Mouse (Mus musculus) embryonic fibroblast, embryonic 13.5 days (primary cell): ENCODE results near the gene Fbxo24. TPM values are rescaled to one million over a fixed set of nuclear protein-coding genes. Genes with fewer than 3 reads are reported as not detected.

ENCODE experiments used
- H3K27ac ChIP-seq: 2 replicates; pipeline ENCODE4 v1.5.1; 2012; ENCODE audit warnings: low read length, control low read depth, inconsistent platforms; ENCODE audit not compliant: insufficient read depth
- H3K4me1 ChIP-seq: 2 replicates; pipeline ENCODE4 v1.6.1; 2011; ENCODE audit warnings: low read length; ENCODE audit not compliant: control insufficient read depth, insufficient read depth
- H3K4me3 ChIP-seq: 2 replicates; pipeline ENCODE4 v1.5.1; 2011; ENCODE audit warnings: mild to moderate bottlenecking, control low read depth, low read length; ENCODE audit not compliant: insufficient read depth
- CTCF ChIP-seq: IDR thresholded peaks from 2 replicates; pipeline ENCODE4 v1.5.1; 2011; ENCODE audit warnings: mild to moderate bottlenecking, control low read depth, low read length, moderate library complexity, borderline replicate concordance; ENCODE audit not compliant: insufficient read depth
- POLR2A ChIP-seq: IDR thresholded peaks from 2 replicates; pipeline ENCODE4 v1.6.1; 2011; ENCODE audit warnings: low read depth, mild to moderate bottlenecking, control low read depth, low read length, moderate library complexity
- polyA plus RNA-seq: library from polyadenylated mRNA; stranded (reverse); fragments of >200 nt; gene quantifications from 2 replicates; pipeline ENCODE4 v1.2.4, GENCODE M21; 2011; ENCODE audit warnings: low read depth; ENCODE audit not compliant: missing spikeins, insufficient read length

Fbxo24 gene
- polyA plus RNA-seq, 1 experiment: 0.67 TPM

GRCm38 (mm10) chr5:137596601-137597261 is 32.1 kb downstream of the Fbxo24 start:
- no peak overlapping the region for H3K27ac ChIP-seq
- no peak overlapping the region for H3K4me3 ChIP-seq

GRCm38 (mm10) chr5:137595921-137596320 is 32.9 kb downstream of the Fbxo24 start:
- Histone ChIP-seq H3K4me1 (0 out of 2 replicates have a peak, but pooled peaks cover 3% of the 10 kb centered on the region), H3K27ac (no peak overlapping the region), H3K4me3 (no peak overlapping the region)
- TF ChIP-seq POLR2A (no peak), CTCF (no peak)

More at GRCm38 (mm10) chr5:137596601-137597261, 32.1 kb downstream of the Fbxo24 start:
- 0 out of 2 replicates have a peak, but pooled peaks cover 3% of the 10 kb centered on the region for H3K4me1 ChIP-seq
- TF ChIP-seq CTCF: no peak
- no peak for TF ChIP-seq POLR2A

- Histone ChIP-seq H3K4me1 (no peaks in the 10 kb centered on the region), H3K4me3 (no peak overlapping the region), H3K27ac (no peak overlapping the region)
- no peak for TF ChIP-seq POLR2A
- TF ChIP-seq CTCF: no peak
These were observed 38.3 kb downstream of the Fbxo24 start for GRCm38 (mm10) chr5:137590507-137590906.

GRCm38 (mm10) chr5:137584976-137585375 is 43.8 kb downstream of the Fbxo24 start:
- TF ChIP-seq CTCF (0 out of 2 replicates have a peak, but pooled peaks have one; percentile 6), POLR2A (no peak)
- no peak overlapping the region for H3K27ac ChIP-seq
- H3K4me3 ChIP-seq: no peak overlapping the region
- no peaks in the 10 kb centered on the region for H3K4me1 ChIP-seq

GRCm38 (mm10) chr5:137583670-137584169 is 45.1 kb downstream of the Fbxo24 start:
- Histone ChIP-seq H3K4me1 (no peaks in the 10 kb centered on the region), H3K27ac (no peak overlapping the region), H3K4me3 (no peak overlapping the region)
- TF ChIP-seq POLR2A: peak; percentile 37
- no peak for TF ChIP-seq CTCF

- TF ChIP-seq POLR2A: no peak
- no peak for TF ChIP-seq CTCF
- no peak overlapping the region for H3K4me3 ChIP-seq
These were observed 46.1 kb downstream of the Fbxo24 start for GRCm38 (mm10) chr5:137582702-137583101.

GRCm38 (mm10) chr5:137580246-137580645 is 48.6 kb downstream of the Fbxo24 start:
- TF ChIP-seq POLR2A: no peak
- TF ChIP-seq CTCF: no peak
- no peaks in the 10 kb centered on the region for H3K4me1 ChIP-seq

More at GRCm38 (mm10) chr5:137582702-137583101, 46.1 kb downstream of the Fbxo24 start:
- Histone ChIP-seq H3K27ac (no peak overlapping the region), H3K4me1 (no peaks in the 10 kb centered on the region)

GRCm38 (mm10) chr5:137574470-137574901 is 54.3 kb downstream of the Fbxo24 start:
- TF ChIP-seq POLR2A: no peak
- TF ChIP-seq CTCF: no peak
- Histone ChIP-seq H3K4me3 (no peak overlapping the region), H3K27ac (no peak overlapping the region), H3K4me1 (no peaks in the 10 kb centered on the region)

More at GRCm38 (mm10) chr5:137580246-137580645, 48.6 kb downstream of the Fbxo24 start:
- Histone ChIP-seq H3K4me3 (no peak overlapping the region), H3K27ac (no peak overlapping the region)

- TF ChIP-seq CTCF (no peak), POLR2A (no peak)
- Histone ChIP-seq H3K4me1 (no peaks in the 10 kb centered on the region), H3K4me3 (no peak overlapping the region), H3K27ac (no peak overlapping the region)
These were observed 57.9 kb downstream of the Fbxo24 start for GRCm38 (mm10) chr5:137570691-137571586.
